Mouse (Mus musculus): Measurements from ENCODE around the gene Lmod3.

GRCm38 (mm10) chr6:97291159-97291908, 38.8 kb upstream of the Lmod3 start:
- TF ChIP-seq POLR2A (IDR thresholded peaks at IDR 0.05; ENCODE audit: insufficient read depth, low read depth, low read length) (no peak), CTCF (IDR thresholded peaks at IDR 0.05) (no peak)

Data from heart, adult 2 months (tissue).